Mouse (Mus musculus) heart, embryonic 16.5 days (tissue): ENCODE measurements around the gene Aldh3a1. TPM values are rescaled to one million over a fixed set of nuclear protein-coding genes. Genes with fewer than 3 reads are reported as not detected.

ENCODE experiments used
- ATAC-seq: fragments of 200-750 bp; cut with Nextera tagmentation; replicated peaks from 2 replicates; pipeline ENCODE4 v1.8.0; 2017; ENCODE audit warnings: moderate number of reproducible peaks; ENCODE audit not compliant: insufficient read depth, low FRiP score; ENCODE audit errors: extremely low read depth
- H3K27ac ChIP-seq: fragments of 300-500 bp; sonication (generic); 2 replicates; pipeline ENCODE4 v1.5.1; 2014; ENCODE audit warnings: mild to moderate bottlenecking, low read length, control low read depth, moderate library complexity
- H3K27me3 ChIP-seq: fragments of 300-500 bp; sonication (generic); 2 replicates; pipeline ENCODE4 v1.6.1; 2014; ENCODE audit warnings: low read length, mixed read lengths; ENCODE audit not compliant: control insufficient read depth, insufficient read depth
- H3K36me3 ChIP-seq: fragments of 300-500 bp; sonication (generic); 2 replicates; pipeline ENCODE4 v1.6.1; 2014; ENCODE audit not compliant: control insufficient read depth, insufficient read depth
- H3K4me1 ChIP-seq: fragments of 300-500 bp; sonication (generic); 2 replicates; pipeline ENCODE4 v1.6.1; 2014; ENCODE audit warnings: low read length, mixed read lengths; ENCODE audit not compliant: control insufficient read depth, insufficient read depth
- H3K4me2 ChIP-seq: fragments of 300-500 bp; sonication (generic); 2 replicates; pipeline ENCODE4 v1.6.1; 2014; ENCODE audit warnings: low read depth, mild to moderate bottlenecking, control low read depth, low read length
- H3K4me3 ChIP-seq: fragments of 300-500 bp; sonication (generic); 2 replicates; pipeline ENCODE4 v1.5.1; 2014; ENCODE audit warnings: mild to moderate bottlenecking, control low read depth, low read length
- H3K9ac ChIP-seq: fragments of 300-500 bp; sonication (generic); 2 replicates; pipeline ENCODE4 v1.6.1; 2014; ENCODE audit warnings: low read length, control low read depth
- H3K9me3 ChIP-seq: fragments of 300-500 bp; sonication (generic); replicated peaks from 2 replicates; pipeline ENCODE4 v1.6.1; 2016; ENCODE audit warnings: low read length; ENCODE audit not compliant: control insufficient read depth
- WGBS: fragments of 180-500 bp; shearing (Covaris S2); extraction: QIAGEN DNeasy Blood & Tissue Kit; methylation state at CpG from one replicate; pipeline ENCODE4 v1.1.7; 2014; 5-methylcytosine and 5-hydroxymethylcytosine counted together
- polyA plus RNA-seq: library from polyadenylated mRNA; unstranded; fragments of >200 nt; fragmentation: Nextera tagmentation; extraction: Ambion mirVana; gene quantifications from 2 replicates; pipeline ENCODE4 v1.2.1, GENCODE M21; 2015

Gene Aldh3a1
- polyA plus RNA-seq, 1 experiment from 2014 or later: 0.39 TPM

- 91% methylated on average over 9 of the region's 10 CpGs for WGBS
Measured at GRCm38 (mm10) chr11:61205167-61205950, 2.0 kb upstream of the Aldh3a1 start.

GRCm38 (mm10) chr11:61206136-61206535 is 1.2 kb upstream of the Aldh3a1 start:
- no peak overlapping the region for H3K4me3 ChIP-seq
- H3K4me1 ChIP-seq: peaks cover 17% of the 10 kb centered on the region
- H3K4me2 ChIP-seq: no peak overlapping the region
- H3K27ac ChIP-seq: no peak overlapping the region
- ATAC-seq: no peak
- H3K36me3 ChIP-seq: no peaks in the 10 kb centered on the region
- WGBS: 95% methylated on average over 3 of the region's 3 CpGs
- H3K9me3 ChIP-seq: no peaks in the 10 kb centered on the region
- H3K27me3 ChIP-seq: no peaks in the 10 kb centered on the region; the same call in 1 of the 2 replicates
- no peak overlapping the region for H3K9ac ChIP-seq

More at GRCm38 (mm10) chr11:61205167-61205950, 2.0 kb upstream of the Aldh3a1 start:
- ATAC-seq: no peak
- H3K9ac ChIP-seq: no peak overlapping the region
- H3K4me1 ChIP-seq: peaks cover 17% of the 10 kb centered on the region
- H3K27ac ChIP-seq: no peak overlapping the region
- H3K36me3 ChIP-seq: no peaks in the 10 kb centered on the region
- H3K4me2 ChIP-seq: no peak overlapping the region
- H3K9me3 ChIP-seq: no peaks in the 10 kb centered on the region
- H3K4me3 ChIP-seq: no peak overlapping the region
- H3K27me3 ChIP-seq: no peaks in the 10 kb centered on the region

- no peak overlapping the region for H3K9ac ChIP-seq
- no peak overlapping the region; the same call in 1 of the 2 replicates for H3K27ac ChIP-seq
- ATAC-seq: no peak
- no peak overlapping the region for H3K4me3 ChIP-seq
- no peaks in the 10 kb centered on the region for H3K36me3 ChIP-seq
- 71% methylated on average over 10 of the region's 10 CpGs for WGBS
- H3K4me1 ChIP-seq: peaks cover 17% of the 10 kb centered on the region
- peaks cover 15% of the 10 kb centered on the region for H3K27me3 ChIP-seq
- no peak overlapping the region for H3K4me2 ChIP-seq
- H3K9me3 ChIP-seq: no peaks in the 10 kb centered on the region
Measured at GRCm38 (mm10) chr11:61208316-61208715, 979 bp downstream of the Aldh3a1 start.

GRCm38 (mm10) chr11:61212102-61212501 is 4.8 kb downstream of the Aldh3a1 start:
- H3K4me1 ChIP-seq: peaks cover 13% of the 10 kb centered on the region
- no peak for ATAC-seq
- no peak overlapping the region for H3K4me2 ChIP-seq
- H3K4me3 ChIP-seq: no peak overlapping the region
- peaks cover 17% of the 10 kb centered on the region for H3K27me3 ChIP-seq
- no peaks in the 10 kb centered on the region for H3K9me3 ChIP-seq
- no peak overlapping the region for H3K9ac ChIP-seq
- 35% methylated on average over 20 of the region's 20 CpGs for WGBS
- H3K27ac ChIP-seq: no peak overlapping the region
- H3K36me3 ChIP-seq: no peaks in the 10 kb centered on the region

- H3K27me3 ChIP-seq: peaks cover 17% of the 10 kb centered on the region
- H3K9me3 ChIP-seq: no peaks in the 10 kb centered on the region
- no peaks in the 10 kb centered on the region for H3K4me1 ChIP-seq
- no peak for ATAC-seq
- H3K4me2 ChIP-seq: no peak overlapping the region
- no peaks in the 10 kb centered on the region for H3K36me3 ChIP-seq
- H3K4me3 ChIP-seq: no peak overlapping the region
- no peak overlapping the region for H3K27ac ChIP-seq
- WGBS: 87% methylated on average over 3 of the region's 3 CpGs
- H3K9ac ChIP-seq: no peak overlapping the region
Measured at GRCm38 (mm10) chr11:61215936-61216335, 8.6 kb downstream of the Aldh3a1 start.

GRCm38 (mm10) chr11:61220156-61220881 is 13.0 kb downstream of the Aldh3a1 start:
- peaks cover 4% of the 10 kb centered on the region; the same call in 1 of the 2 replicates for H3K4me1 ChIP-seq
- WGBS: 52% methylated on average over 9 of the region's 9 CpGs
- no peak overlapping the region for H3K4me2 ChIP-seq
- ATAC-seq: no peak
- no peaks in the 10 kb centered on the region for H3K27me3 ChIP-seq
- H3K27ac ChIP-seq: no peak overlapping the region
- no peak overlapping the region for H3K9ac ChIP-seq
- H3K9me3 ChIP-seq: no peaks in the 10 kb centered on the region
- H3K36me3 ChIP-seq: no peaks in the 10 kb centered on the region
- no peak overlapping the region for H3K4me3 ChIP-seq

- H3K4me3 ChIP-seq: no peak overlapping the region
- H3K36me3 ChIP-seq: no peaks in the 10 kb centered on the region
- no peak overlapping the region for H3K9ac ChIP-seq
- H3K4me2 ChIP-seq: no peak overlapping the region
- H3K4me1 ChIP-seq: peaks cover 14% of the 10 kb centered on the region
- H3K27me3 ChIP-seq: no peaks in the 10 kb centered on the region
- no peak overlapping the region for H3K27ac ChIP-seq
- no peaks in the 10 kb centered on the region for H3K9me3 ChIP-seq
- no peak for ATAC-seq
- WGBS: 88% methylated on average over 1 of the region's 1 CpGs
Measured at GRCm38 (mm10) chr11:61222007-61222406, 14.7 kb downstream of the Aldh3a1 start.

- no peak for ATAC-seq
- no peak overlapping the region for H3K4me3 ChIP-seq
- H3K4me1 ChIP-seq: peaks cover 20% of the 10 kb centered on the region
- H3K27me3 ChIP-seq: no peaks in the 10 kb centered on the region
- WGBS: 83% methylated on average over 9 of the region's 9 CpGs
- no peaks in the 10 kb centered on the region for H3K9me3 ChIP-seq
- no peak overlapping the region for H3K27ac ChIP-seq
- H3K9ac ChIP-seq: no peak overlapping the region
- H3K4me2 ChIP-seq: no peak overlapping the region
- H3K36me3 ChIP-seq: no peaks in the 10 kb centered on the region
Measured at GRCm38 (mm10) chr11:61222971-61223745, 15.8 kb downstream of the Aldh3a1 start.
